Mouse (Mus musculus): ENCODE measurements around the gene Pde5a. TPM values are rescaled to one million over a fixed set of nuclear protein-coding genes. Genes with fewer than 3 reads are reported as not detected.

Gene Pde5a
- polyA plus RNA-seq, 1 experiment from 2014 or later: 60.0 TPM

DNA sequence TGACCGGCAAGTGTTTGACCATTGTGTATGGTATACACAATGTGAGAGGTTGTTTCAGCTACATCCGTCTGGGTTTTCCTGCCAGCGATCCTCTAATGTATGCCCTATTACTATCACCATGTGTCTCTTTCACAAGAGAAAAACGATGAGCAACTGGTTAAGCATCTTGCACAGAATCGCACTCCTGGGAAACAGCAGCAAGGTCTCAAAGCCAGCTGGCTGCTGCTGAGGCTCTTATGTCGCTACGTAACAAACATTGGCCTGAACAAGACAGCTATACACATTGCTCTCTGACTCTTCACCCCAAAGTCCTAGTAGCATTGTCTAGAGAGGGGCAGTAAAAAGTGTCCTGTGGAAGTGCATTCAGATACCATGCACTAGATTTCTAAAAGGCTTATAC lies 23.5 kb upstream of the Pde5a start:
- peak overlapping the region; percentile 75; the same call in 1 of the 2 replicates for H3K27ac ChIP-seq (ENCODE audit: low read length)
- no peak overlapping the region for H3K9ac ChIP-seq (replicated peaks; ENCODE audit: low read depth, low read length)
- 0 out of 2 replicates have a peak overlapping the region, but pooled peaks have one; percentile 3 for H3K4me2 ChIP-seq (replicated peaks; ENCODE audit: low read depth, low read length)
- no peaks in the 10 kb centered on the region for H3K27me3 ChIP-seq (ENCODE audit: control insufficient read depth, insufficient read depth, low read length)
- ATAC-seq (ENCODE audit: insufficient number of reproducible peaks, insufficient read depth, low FRiP score, low read depth): no peak
- H3K9me3 ChIP-seq (ENCODE audit: control insufficient read depth, low read depth, low read length): no peaks in the 10 kb centered on the region
- H3K4me1 ChIP-seq (ENCODE audit: control insufficient read depth, insufficient read depth, low read length): peaks cover 9% of the 10 kb centered on the region
- no peak overlapping the region for H3K4me3 ChIP-seq (ENCODE audit: low read depth, low read length)
- WGBS: 48% methylated on average over 7 of the region's 7 CpGs
- no peaks in the 10 kb centered on the region for H3K36me3 ChIP-seq (ENCODE audit: control insufficient read depth, insufficient read depth, low read length)

DNA sequence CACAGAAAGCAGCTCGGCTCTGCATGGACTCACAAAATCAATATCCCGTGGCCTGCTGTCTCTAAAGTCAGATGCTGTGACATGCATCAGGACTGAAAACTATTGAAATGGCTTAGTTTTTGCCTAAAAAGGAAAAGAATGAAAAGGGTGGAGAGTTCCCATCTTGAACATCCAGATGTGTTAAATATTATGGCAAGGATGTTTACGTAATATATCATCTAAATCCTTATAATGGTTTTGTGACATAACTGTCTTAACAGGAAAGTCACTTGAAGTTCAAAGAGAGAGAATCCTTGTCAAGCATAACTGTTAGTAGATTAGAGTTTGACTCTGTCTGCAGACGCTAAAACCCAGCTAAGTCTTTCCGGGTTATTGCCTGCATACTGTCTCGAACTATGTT lies 20.3 kb upstream of the Pde5a start:
- Histone ChIP-seq H3K4me3 (ENCODE audit: low read depth, low read length) (no peak overlapping the region), H3K36me3 (ENCODE audit: control insufficient read depth, insufficient read depth, low read length) (no peaks in the 10 kb centered on the region), H3K4me2 (replicated peaks; ENCODE audit: low read depth, low read length) (no peak overlapping the region), H3K9me3 (ENCODE audit: control insufficient read depth, low read depth, low read length) (no peaks in the 10 kb centered on the region), H3K4me1 (ENCODE audit: control insufficient read depth, insufficient read depth, low read length) (peaks cover 6% of the 10 kb centered on the region), H3K9ac (replicated peaks; ENCODE audit: low read depth, low read length) (no peak overlapping the region), H3K27ac (ENCODE audit: low read length) (peak overlapping the region; percentile 70; the same call in 1 of the 2 replicates), H3K27me3 (ENCODE audit: control insufficient read depth, insufficient read depth, low read length) (no peaks in the 10 kb centered on the region)
- 35% methylated on average over 6 of the region's 6 CpGs for WGBS
- 0 out of 2 replicates have a peak, but pooled peaks have one; percentile 31 for ATAC-seq (ENCODE audit: insufficient number of reproducible peaks, insufficient read depth, low FRiP score, low read depth)

DNA sequence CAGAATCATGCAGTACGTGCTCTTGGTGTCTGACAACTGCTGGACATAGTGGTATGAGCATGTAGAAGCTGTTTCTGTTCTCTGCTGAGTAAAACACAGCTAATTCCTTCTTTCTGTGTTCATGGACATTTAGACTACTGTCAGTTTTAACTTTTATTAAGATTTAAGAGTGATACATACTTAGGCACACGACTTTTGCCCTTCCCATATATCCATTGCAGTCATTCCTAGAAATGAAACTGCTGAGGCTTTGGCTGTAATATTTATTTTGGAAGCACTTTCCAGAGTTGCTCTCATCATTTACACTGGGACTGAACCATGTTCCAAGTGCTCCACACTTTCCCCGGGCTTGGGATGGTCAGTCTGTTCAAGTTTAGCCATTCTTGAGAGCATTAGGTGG lies 18.6 kb upstream of the Pde5a start:
- no peak overlapping the region for H3K4me2 ChIP-seq (replicated peaks; ENCODE audit: low read depth, low read length)
- 64% methylated on average over 3 of the region's 3 CpGs for WGBS
- no peak overlapping the region for H3K27ac ChIP-seq (ENCODE audit: low read length)
- no peak for ATAC-seq (ENCODE audit: insufficient number of reproducible peaks, insufficient read depth, low FRiP score, low read depth)
- H3K9ac ChIP-seq (replicated peaks; ENCODE audit: low read depth, low read length): no peak overlapping the region
- no peak overlapping the region for H3K4me3 ChIP-seq (ENCODE audit: low read depth, low read length)
- no peaks in the 10 kb centered on the region for H3K27me3 ChIP-seq (ENCODE audit: control insufficient read depth, insufficient read depth, low read length)
- peaks cover 2% of the 10 kb centered on the region for H3K4me1 ChIP-seq (ENCODE audit: control insufficient read depth, insufficient read depth, low read length)
- no peaks in the 10 kb centered on the region for H3K36me3 ChIP-seq (ENCODE audit: control insufficient read depth, insufficient read depth, low read length)
- no peaks in the 10 kb centered on the region for H3K9me3 ChIP-seq (ENCODE audit: control insufficient read depth, low read depth, low read length)

DNA sequence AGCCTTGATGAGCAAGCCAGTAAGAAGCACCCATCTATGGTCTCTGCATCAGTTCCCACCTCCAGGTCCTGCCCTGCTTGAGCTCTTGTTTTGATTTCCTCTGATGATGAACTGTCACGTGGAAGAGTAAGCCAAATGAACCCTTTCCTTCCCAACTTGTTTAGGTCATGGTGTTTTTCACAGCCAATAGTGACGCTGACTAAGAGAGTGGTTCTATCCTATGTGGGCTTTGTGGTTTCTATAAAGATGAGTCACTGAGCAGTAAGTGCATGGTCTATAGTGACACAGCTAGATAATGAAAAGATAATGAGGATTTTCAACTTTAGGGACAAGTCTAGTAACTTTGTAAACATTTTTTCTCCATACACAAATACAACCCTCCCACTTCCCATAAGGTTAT lies 10.1 kb upstream of the Pde5a start:
- no peaks in the 10 kb centered on the region; the same call in 1 of the 2 replicates for H3K9me3 ChIP-seq (ENCODE audit: control insufficient read depth, low read depth, low read length)
- H3K4me1 ChIP-seq (ENCODE audit: control insufficient read depth, insufficient read depth, low read length): no peaks in the 10 kb centered on the region
- no peak overlapping the region for H3K27ac ChIP-seq (ENCODE audit: low read length)
- H3K36me3 ChIP-seq (ENCODE audit: control insufficient read depth, insufficient read depth, low read length): no peaks in the 10 kb centered on the region
- H3K9ac ChIP-seq (replicated peaks; ENCODE audit: low read depth, low read length): no peak overlapping the region
- H3K4me3 ChIP-seq (ENCODE audit: low read depth, low read length): no peak overlapping the region
- ATAC-seq (ENCODE audit: insufficient number of reproducible peaks, insufficient read depth, low FRiP score, low read depth): no peak
- no peaks in the 10 kb centered on the region for H3K27me3 ChIP-seq (ENCODE audit: control insufficient read depth, insufficient read depth, low read length)
- H3K4me2 ChIP-seq (replicated peaks; ENCODE audit: low read depth, low read length): no peak overlapping the region
- WGBS: 79% methylated on average over 2 of the region's 2 CpGs

DNA sequence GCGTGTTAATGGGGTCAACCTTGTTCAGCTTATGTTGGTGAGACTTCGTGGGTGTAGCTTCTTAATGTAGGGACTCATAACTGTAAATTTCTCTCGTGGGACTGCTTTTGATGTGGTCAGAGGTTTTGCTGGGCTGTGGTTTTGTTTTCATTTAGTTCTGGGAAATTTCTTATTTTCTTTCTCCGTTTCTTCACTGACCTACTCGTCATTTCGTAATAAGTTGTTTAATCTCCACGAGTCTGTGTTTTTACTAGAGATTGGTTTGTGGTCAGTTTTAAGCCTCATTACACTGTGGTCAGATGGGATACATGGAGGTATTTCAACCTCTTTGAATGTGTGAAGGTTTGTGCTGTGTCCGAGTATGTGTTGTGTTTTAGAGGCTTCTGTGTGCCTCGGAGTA lies 7.2 kb upstream of the Pde5a start:
- H3K4me3 ChIP-seq (ENCODE audit: low read depth, low read length): no peak overlapping the region
- WGBS: 71% methylated on average over 9 of the region's 9 CpGs
- no peaks in the 10 kb centered on the region; the same call in 1 of the 2 replicates for H3K9me3 ChIP-seq (ENCODE audit: control insufficient read depth, low read depth, low read length)
- no peaks in the 10 kb centered on the region for H3K27me3 ChIP-seq (ENCODE audit: control insufficient read depth, insufficient read depth, low read length)
- H3K4me2 ChIP-seq (replicated peaks; ENCODE audit: low read depth, low read length): no peak overlapping the region
- no peaks in the 10 kb centered on the region for H3K36me3 ChIP-seq (ENCODE audit: control insufficient read depth, insufficient read depth, low read length)
- ATAC-seq (ENCODE audit: insufficient number of reproducible peaks, insufficient read depth, low FRiP score, low read depth): no peak
- no peaks in the 10 kb centered on the region for H3K4me1 ChIP-seq (ENCODE audit: control insufficient read depth, insufficient read depth, low read length)
- no peak overlapping the region for H3K9ac ChIP-seq (replicated peaks; ENCODE audit: low read depth, low read length)
- no peak overlapping the region for H3K27ac ChIP-seq (ENCODE audit: low read length)

DNA sequence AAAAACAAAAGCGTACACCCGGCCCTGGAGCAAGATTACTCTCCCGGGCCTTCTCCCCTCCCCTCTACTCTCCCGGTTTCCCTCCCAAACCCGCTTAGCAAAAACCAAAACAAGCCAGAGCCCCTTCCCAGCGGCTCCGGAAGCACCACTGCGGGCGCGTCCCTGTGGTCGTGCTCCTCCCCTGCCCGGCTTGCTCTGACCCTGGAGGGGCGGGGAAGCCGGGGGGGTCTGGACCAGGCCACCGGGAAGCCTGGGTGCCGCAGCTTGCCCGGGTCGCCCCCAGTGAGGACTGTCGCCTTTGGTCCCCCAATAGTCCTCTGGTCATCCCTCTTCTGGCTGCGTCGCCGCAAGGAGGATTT lies 833 bp downstream of the Pde5a start:
- H3K9me3 ChIP-seq (ENCODE audit: control insufficient read depth, low read depth, low read length): no peaks in the 10 kb centered on the region
- peak; percentile 66 for ATAC-seq (ENCODE audit: insufficient number of reproducible peaks, insufficient read depth, low FRiP score, low read depth)

DNA sequence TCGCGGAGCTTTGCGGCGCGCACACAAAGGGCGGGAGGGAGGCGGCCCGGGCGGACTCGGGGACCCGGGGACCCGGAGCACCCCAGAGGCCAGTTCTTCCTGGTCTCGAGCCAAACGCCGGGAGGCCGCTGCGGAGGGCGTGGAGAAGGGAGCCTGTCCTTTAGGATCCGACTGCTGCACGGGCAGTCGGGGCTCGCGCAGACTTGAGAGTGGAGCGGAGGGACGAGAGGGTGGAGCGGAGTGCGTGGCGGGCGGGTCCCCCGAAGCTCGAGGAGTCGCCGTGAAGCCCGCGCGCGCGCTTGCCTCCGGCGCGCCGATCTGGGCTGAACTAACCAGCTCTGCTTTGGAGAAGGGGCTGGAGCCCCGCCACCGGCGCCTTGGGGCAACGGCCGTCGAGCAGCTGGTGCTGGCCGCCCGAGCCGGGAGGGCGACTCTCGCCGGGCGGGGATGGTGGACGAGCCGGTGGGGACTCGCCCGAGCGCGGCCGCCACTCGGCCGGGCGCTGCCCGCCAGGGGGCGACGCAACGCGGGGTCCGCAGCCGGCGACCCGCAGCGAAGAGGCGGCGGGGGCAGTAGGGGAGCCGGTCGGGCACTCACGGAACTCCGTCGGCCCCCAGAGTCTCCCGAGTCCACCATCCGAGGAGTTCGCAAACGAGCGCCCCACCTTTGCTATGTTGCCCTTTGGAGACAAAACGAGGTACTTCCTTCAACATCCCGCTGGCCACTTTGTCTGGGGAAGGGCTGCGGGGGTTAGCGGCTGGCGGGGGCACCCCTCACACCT lies 1.4 kb downstream of the Pde5a start:
- under 1% methylated on average over 92 of the region's 92 CpGs for WGBS

More for the DNA sequence above, 833 bp downstream of the Pde5a start:
- Histone ChIP-seq H3K27me3 (ENCODE audit: control insufficient read depth, insufficient read depth, low read length) (no peaks in the 10 kb centered on the region), H3K4me1 (ENCODE audit: control insufficient read depth, insufficient read depth, low read length) (0 out of 2 replicates have a peak, but pooled peaks cover 2% of the 10 kb centered on the region), H3K27ac (ENCODE audit: low read length) (peak overlapping the region; percentile 100), H3K36me3 (ENCODE audit: control insufficient read depth, insufficient read depth, low read length) (no peaks in the 10 kb centered on the region), H3K9ac (replicated peaks; ENCODE audit: low read depth, low read length) (peak overlapping the region; percentile 89), H3K4me2 (replicated peaks; ENCODE audit: low read depth, low read length) (peak overlapping the region; percentile 45), H3K4me3 (ENCODE audit: low read depth, low read length) (peak overlapping the region; percentile 87)
- WGBS: under 1% methylated on average over 22 of the region's 22 CpGs

DNA sequence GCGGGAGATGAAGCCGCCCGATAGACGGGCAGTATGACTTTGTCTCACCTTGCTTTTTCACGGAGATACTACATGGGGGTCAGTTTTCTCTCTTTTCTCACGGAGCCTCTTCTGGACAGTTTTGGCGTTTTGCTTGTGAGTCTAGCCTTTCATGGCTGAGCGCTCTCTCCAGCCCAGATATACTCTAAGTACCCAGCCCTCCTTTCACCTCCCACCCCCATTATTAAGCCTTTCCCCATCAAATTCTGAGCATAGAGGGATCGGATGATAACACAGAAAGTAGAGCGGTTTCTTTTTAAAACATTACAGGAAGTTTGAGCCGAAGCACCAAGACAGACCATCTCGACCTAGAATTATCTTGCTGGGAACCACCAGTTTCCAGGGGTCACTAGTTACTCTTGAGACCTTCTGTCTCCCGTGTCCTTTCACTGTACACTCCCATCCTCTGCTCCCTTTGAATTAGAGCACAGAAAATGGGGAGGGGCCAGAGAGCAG lies 2.0 kb downstream of the Pde5a start:
- no peaks in the 10 kb centered on the region for H3K27me3 ChIP-seq (ENCODE audit: control insufficient read depth, insufficient read depth, low read length)
- peak overlapping the region; percentile 45 for H3K4me2 ChIP-seq (replicated peaks; ENCODE audit: low read depth, low read length)
- peak overlapping the region; percentile 89 for H3K9ac ChIP-seq (replicated peaks; ENCODE audit: low read depth, low read length)
- no peaks in the 10 kb centered on the region for H3K9me3 ChIP-seq (ENCODE audit: control insufficient read depth, low read depth, low read length)
- no peak for ATAC-seq (ENCODE audit: insufficient number of reproducible peaks, insufficient read depth, low FRiP score, low read depth)
- 2% methylated on average over 13 of the region's 13 CpGs for WGBS
- 0 out of 2 replicates have a peak, but pooled peaks cover 2% of the 10 kb centered on the region for H3K4me1 ChIP-seq (ENCODE audit: control insufficient read depth, insufficient read depth, low read length)
- peak overlapping the region; percentile 87 for H3K4me3 ChIP-seq (ENCODE audit: low read depth, low read length)
- no peaks in the 10 kb centered on the region for H3K36me3 ChIP-seq (ENCODE audit: control insufficient read depth, insufficient read depth, low read length)
- H3K27ac ChIP-seq (ENCODE audit: low read length): peak overlapping the region; percentile 100

More for the DNA sequence above, 1.4 kb downstream of the Pde5a start:
- Histone ChIP-seq H3K4me1 (ENCODE audit: control insufficient read depth, insufficient read depth, low read length) (0 out of 2 replicates have a peak, but pooled peaks cover 2% of the 10 kb centered on the region), H3K9ac (replicated peaks; ENCODE audit: low read depth, low read length) (peak overlapping the region; percentile 89), H3K27ac (ENCODE audit: low read length) (peak overlapping the region; percentile 100), H3K4me3 (ENCODE audit: low read depth, low read length) (peak overlapping the region; percentile 87), H3K9me3 (ENCODE audit: control insufficient read depth, low read depth, low read length) (no peaks in the 10 kb centered on the region), H3K4me2 (replicated peaks; ENCODE audit: low read depth, low read length) (peak overlapping the region; percentile 45), H3K27me3 (ENCODE audit: control insufficient read depth, insufficient read depth, low read length) (no peaks in the 10 kb centered on the region), H3K36me3 (ENCODE audit: control insufficient read depth, insufficient read depth, low read length) (no peaks in the 10 kb centered on the region)
- peak; percentile 65 for ATAC-seq (ENCODE audit: insufficient number of reproducible peaks, insufficient read depth, low FRiP score, low read depth)
